10 mouse cellular contexts compared by ENCODE assay signal in genomic region chr1:59387542-59388314, GRCm38 (mm10).
DNase-seq lines count a peak whose midpoint lies in the region; ATAC-seq and TF ChIP-seq lines count a peak whose summit lies in the region.
"Had no signal": no experiment of that assay in that cellular context is flagged by ENCODE, and none has a peak within 500 bp of the region (broad histone marks: within the 10 kb centered on the region; RNA-seq: fewer than 3 reads in every experiment).

No protein-coding gene starts in this region.

- H3K79me2 ChIP-seq in liver, adult 2 months (ENCODE audit: control insufficient read depth, insufficient read depth, low read length): no peaks in the 10 kb centered on the region

- peaks cover 20% of the 10 kb centered on the region for H3K4me1 ChIP-seq in liver, adult 2 months (ENCODE audit: control insufficient read depth, insufficient read depth, low read length)
- peaks cover 1% of the 10 kb centered on the region; the same call in 1 of the 2 replicates for H3K4me1 ChIP-seq in liver, embryonic 11.5 days (replicated peaks; ENCODE audit: control insufficient read depth, insufficient read depth, low read length)
- H3K4me1 ChIP-seq in midbrain, embryonic 14.5 days (ENCODE audit: control insufficient read depth, insufficient read depth, low read length): 0 out of 2 replicates have a peak, but pooled peaks cover 3% of the 10 kb centered on the region

- DNase-seq in frontal cortex, postnatal 25 days (ENCODE audit: low spot score in 2 of 2): no peak
- peak; percentile 65 for DNase-seq in liver, adult 2 months (ENCODE audit: extremely low read depth, low read depth, low spot score)
- no peak for DNase-seq in liver, embryonic 11.5 days (ENCODE audit: low spot score)
- DNase-seq in cerebellum, adult 9-10 months: peak; percentile 55
- peak; percentile 19 for DNase-seq in midbrain, embryonic 14.5 days
- DNase-seq: adrenal gland, postnatal 14 days; embryo, embryonic 11 days; kidney, adult 2 months had no signal

- ATAC-seq in frontal cortex, adult (ENCODE audit: low TSS enrichment): peak; percentile 95
- no peak for ATAC-seq in liver, embryonic 11.5 days (replicated peaks; ENCODE audit: low FRiP score)
- ATAC-seq in midbrain, embryonic 14.5 days (ENCODE audit: low FRiP score, low TSS enrichment): no peak
- ATAC-seq in erythroid progenitor cell, adult 5-6 weeks (replicated peaks; ENCODE audit: low FRiP score, poor library complexity, severe bottlenecking): no peak

- no peaks in the 10 kb centered on the region for H3K9me3 ChIP-seq in liver, embryonic 11.5 days (ENCODE audit: control insufficient read depth, low read length)
- no peaks in the 10 kb centered on the region for H3K9me3 ChIP-seq in midbrain, embryonic 14.5 days (ENCODE audit: control insufficient read depth, low read length)

- TF ChIP-seq CTCF in liver, adult 2 months (IDR thresholded peaks at IDR 0.05; ENCODE audit: low read depth, low read length): no peak

- H3K27me3 ChIP-seq in liver, adult 2 months (ENCODE audit: control insufficient read depth, insufficient read depth, low read length): no peaks in the 10 kb centered on the region
- H3K27me3 ChIP-seq in liver, embryonic 11.5 days (replicated peaks; ENCODE audit: control insufficient read depth, insufficient read depth, low read length): no peaks in the 10 kb centered on the region
- H3K27me3 ChIP-seq in midbrain, embryonic 14.5 days (ENCODE audit: control insufficient read depth, insufficient read depth, low read length): no peaks in the 10 kb centered on the region

- H3K4me3 ChIP-seq in liver, adult 2 months (ENCODE audit: insufficient read depth, low read depth, low read length): peak overlapping the region; percentile 37; the same call in 1 of the 2 replicates
- no peak overlapping the region for H3K4me3 ChIP-seq in liver, embryonic 11.5 days (ENCODE audit: low read depth, low read length)
- no peak overlapping the region for H3K4me3 ChIP-seq in midbrain, embryonic 14.5 days (replicated peaks; ENCODE audit: low read depth, low read length)

- no peak overlapping the region for H3K4me2 ChIP-seq in liver, embryonic 11.5 days
- H3K4me2 ChIP-seq in midbrain, embryonic 14.5 days (ENCODE audit: low read length): no peak overlapping the region

- no peaks in the 10 kb centered on the region for H3K36me3 ChIP-seq in liver, adult 2 months (ENCODE audit: control insufficient read depth, insufficient read depth, low read length)
- no peaks in the 10 kb centered on the region for H3K36me3 ChIP-seq in liver, embryonic 11.5 days (ENCODE audit: control insufficient read depth, insufficient read depth, low read length)
- no peaks in the 10 kb centered on the region for H3K36me3 ChIP-seq in midbrain, embryonic 14.5 days (ENCODE audit: control insufficient read depth, insufficient read depth, low read length)

- TF ChIP-seq POLR2A in liver, adult 2 months (IDR thresholded peaks at IDR 0.05; ENCODE audit: extremely low read depth, insufficient read depth, low read length): no peak

- H3K9ac ChIP-seq in liver, adult 2 months (ENCODE audit: low read depth, low read length): peak overlapping the region; percentile 45; the same call in 1 of the 2 replicates
- H3K9ac ChIP-seq in liver, embryonic 11.5 days (ENCODE audit: low read depth, low read length): no peak overlapping the region
- H3K9ac ChIP-seq in midbrain, embryonic 14.5 days (replicated peaks; ENCODE audit: low read length): no peak overlapping the region

- peak overlapping the region; percentile 78 for H3K27ac ChIP-seq in liver, adult 2 months (replicated peaks; ENCODE audit: insufficient read depth, low read depth, low read length)
- H3K27ac ChIP-seq in liver, embryonic 11.5 days (ENCODE audit: low read depth, low read length): no peak overlapping the region
- no peak overlapping the region for H3K27ac ChIP-seq in midbrain, embryonic 14.5 days (replicated peaks; ENCODE audit: low read depth, low read length)

- WGBS in liver, adult 2 months: 68% methylated on average over 3 of the region's 3 CpGs
- 54% methylated on average over 3 of the region's 3 CpGs for WGBS in liver, embryonic 11.5 days
- 46% methylated on average over 3 of the region's 3 CpGs for WGBS in midbrain, embryonic 14.5 days

Comparison
In these comparisons a context has a peak if more than half of its experiments do, and no peak if none do; other contexts are left out.
1. DNase-seq: peak in liver, adult 2 months (single experiment), cerebellum, adult 9-10 months (single experiment) and midbrain, embryonic 14.5 days (single experiment); none in frontal cortex, postnatal 25 days (0 of 2) and liver, embryonic 11.5 days (single experiment).